Mouse (Mus musculus): ENCODE data around the gene Mocs2.
A peak's percentile ranks its signal among the peaks of the same experiment; 100 is the strongest.

The Mocs2 gene

DNA sequence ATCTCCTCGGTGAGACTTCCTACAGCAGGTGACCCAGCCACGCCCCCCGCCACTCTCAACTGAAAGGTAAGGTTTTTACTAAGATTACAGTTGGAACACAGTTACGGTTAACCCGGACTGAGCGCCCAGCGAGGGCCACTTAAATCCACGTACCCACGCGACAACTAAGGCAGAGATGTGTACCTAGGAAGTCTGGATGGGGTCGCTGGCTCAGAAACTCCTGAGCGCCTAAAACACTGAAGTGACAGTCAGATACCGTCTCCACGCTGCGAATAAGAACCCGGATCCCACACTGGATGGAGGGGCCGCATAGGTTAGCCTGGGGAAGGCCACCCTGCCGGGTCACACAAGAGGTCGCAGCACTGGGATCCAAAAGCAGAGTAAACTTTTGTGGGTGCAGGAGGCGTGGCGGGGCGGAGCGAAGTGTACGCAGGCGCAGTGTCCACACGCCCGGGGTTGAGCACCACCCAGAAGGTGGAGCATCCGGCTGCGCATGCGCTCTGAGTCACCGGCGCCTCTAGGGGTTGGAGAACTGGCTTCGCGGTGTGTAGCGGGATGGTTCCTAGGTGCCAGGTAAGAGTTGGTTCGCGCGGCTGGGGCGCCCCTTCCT is at the start of gene Mocs2:
Gene Mocs2 (plus strand): TSS at position 486 of the 610 bp plus-strand sequence.
- peak; percentile 88 to 98 for DNase-seq

DNA sequence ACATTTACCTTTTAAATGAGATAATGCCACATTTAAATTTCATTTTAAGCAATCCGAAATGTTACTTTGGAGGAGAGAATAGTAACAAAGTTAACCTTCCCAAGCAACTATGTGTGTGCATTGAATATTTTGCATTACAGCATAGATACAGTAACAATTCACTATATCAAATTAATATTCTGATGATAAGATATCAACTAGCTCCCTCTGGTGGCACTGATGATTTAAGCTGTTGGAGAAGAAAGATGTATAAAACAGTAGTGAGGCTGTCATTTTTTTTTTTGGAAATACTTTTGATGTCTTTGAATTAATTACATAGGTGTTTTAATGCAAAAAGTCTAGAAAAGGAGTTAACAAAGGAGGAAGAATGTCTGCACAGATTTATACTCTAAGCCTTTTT is 26.5 kb upstream of the Mocs2 start:
- DNase-seq: no peak

DNA sequence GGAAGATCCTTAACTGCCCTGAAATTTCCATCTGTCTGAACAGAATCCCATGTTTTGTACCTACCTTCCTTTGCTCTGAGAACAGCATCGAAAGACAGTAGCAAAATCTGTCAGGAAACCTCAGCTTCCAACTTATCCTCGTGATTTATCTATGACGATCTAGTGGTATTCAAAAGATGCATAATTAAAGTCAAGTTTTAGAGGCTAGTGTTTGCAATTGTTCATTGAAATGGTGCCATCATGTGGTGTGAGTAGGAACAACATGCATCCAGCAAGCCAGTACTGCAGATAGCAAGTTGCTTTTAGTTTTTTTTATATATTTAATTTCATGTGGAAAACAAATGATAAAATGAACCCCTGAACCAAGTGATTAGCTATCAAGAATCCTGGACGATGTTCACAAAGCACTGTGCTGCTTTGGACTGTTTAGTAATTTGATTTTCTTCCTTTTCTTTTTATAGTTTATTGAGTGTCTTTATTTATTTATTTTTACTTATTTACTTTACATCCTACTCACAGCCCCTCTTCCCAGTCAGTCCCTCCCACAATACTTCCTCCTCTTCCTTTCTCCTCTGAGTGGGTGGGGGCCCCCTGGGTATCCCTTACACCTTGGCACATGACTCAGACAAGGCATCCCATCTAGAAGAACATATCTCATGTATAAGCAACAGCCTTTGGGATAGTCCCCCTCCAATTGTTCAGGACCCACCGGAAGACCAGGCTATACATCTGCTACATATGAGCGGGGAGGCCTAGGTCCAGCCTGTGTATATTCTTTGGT is 24.6 kb upstream of the Mocs2 start:
- peak in 1 of 2 experiments; percentile 14 for DNase-seq

DNA sequence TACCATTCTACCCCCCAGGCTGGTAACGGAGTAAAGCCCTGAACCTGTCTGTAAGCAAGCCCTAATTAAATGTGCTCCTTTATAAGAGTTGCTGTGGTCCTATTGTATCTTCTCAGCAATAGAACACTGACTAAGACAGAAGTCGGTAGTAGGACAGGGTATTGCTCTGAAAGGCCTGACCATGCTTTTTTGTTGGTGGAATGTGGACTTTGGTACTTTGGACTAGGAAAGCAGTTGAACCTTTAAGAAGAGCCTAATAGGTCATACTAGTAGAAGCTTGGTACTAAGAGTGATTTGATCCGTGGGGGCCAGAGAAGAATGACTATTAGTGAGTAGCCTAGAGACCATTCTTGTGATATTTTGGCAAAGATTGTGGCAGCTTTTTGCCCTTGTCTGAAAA is 16.2 kb upstream of the Mocs2 start:
- DNase-seq: no peak

DNA sequence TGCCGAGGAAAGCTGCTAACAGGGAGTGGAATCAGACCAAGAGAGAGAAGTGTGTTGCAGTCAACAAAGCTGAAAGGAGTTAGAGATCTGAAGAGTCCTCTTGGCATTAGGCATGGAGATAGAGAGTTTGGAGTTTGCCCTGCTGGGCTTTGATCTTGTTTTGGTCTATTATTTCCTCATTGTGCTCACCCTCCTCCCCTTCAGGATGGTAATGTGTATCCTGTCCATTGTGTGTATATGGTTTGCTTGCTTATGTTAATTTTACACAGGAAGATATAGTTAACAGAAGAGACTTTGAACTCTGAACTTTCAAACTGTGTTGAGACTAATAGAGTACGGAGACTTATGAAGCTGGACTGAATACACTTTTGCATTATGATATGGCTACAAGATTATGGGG is 15.1 kb upstream of the Mocs2 start:
- DNase-seq: no peak

DNA sequence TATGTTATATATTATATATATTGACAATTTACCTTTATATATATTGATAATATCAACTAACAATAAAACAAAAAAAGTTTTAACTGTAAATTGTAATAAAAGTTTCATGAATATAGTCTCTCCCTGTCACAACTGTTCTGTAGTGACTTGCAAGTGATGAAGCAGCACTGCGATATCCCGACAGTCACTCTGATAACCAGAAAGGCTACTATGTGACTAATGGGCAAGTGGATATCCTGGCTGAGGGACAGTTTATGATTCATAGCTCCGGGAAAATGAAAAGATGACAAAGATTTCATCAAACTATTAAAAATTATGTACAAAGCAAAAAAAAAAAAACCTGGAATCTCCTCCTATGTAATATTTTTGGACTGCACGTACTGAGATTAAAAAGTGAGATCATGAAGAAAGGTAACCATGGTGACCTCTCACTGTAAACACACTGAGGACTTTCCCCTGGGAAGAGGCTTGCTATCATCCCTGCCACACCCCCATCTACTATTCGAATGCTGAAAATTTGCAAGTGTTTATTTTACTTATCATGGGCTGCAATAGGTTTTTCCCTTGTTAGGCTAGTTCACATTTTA is 8.3 kb upstream of the Mocs2 start:
- no peak for DNase-seq

DNA sequence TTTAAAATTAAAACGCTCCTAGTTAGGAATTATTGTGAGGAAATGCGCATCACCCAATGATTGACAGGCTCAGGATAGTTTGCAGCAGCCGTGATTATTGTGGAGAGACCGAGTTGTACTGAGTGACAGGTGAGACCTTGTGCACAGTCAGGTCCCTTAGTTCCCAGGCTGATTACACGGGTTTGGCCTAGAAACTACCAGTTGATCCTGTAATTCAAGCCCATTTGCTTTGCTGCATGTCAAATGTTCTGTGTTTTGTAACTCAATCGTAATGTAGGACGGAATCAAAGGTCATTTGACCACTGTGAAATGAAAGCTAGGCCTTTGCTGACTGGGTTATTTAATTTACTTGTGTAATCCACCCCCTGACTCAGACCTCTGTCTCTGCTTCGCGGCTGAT is 477 bp downstream of the Mocs2 start:
- no peak for DNase-seq

DNA sequence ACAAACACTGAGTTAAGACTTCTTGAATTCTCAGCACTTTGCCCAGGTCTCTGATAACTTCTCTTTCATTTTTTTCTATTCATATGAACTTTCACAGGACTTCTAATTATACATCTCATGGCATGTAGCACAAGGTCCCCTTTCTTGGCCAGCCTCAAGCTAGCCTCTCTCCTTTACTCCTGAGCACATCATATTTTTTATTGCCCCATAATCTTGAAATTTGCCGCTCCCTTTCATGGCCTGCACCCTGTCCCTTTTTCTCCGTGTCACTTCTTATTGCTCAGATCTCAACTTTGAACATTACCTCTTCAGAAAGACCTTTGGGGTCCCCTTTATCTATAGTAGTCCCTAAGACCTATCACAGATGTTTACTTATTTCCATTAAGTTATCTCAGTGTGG is 4.8 kb downstream of the Mocs2 start:
- DNase-seq: no peak

DNA sequence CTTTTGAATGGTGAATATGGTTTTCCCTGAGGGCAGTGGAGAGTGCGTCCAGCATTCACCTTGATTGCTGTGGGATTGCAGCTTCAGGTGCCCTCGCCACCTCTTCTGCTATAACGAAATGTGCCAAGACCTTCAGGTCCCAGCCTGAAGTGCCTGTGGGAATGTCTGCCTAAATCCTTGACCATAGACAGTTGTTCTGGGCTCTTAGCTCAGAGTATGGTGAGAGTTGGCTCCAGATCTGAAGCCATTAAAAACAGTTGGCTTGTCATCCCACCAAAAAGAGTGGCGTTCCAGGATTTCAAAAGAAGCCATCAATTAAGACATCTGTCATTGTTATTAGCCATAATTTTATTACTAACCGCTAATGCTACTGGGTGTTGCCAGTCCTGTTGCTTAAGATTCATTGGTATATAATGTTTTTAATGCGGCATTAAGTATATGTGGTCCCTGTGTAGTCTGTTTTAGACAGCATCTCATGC is 7.4 kb downstream of the Mocs2 start:
- DNase-seq: no peak

DNA sequence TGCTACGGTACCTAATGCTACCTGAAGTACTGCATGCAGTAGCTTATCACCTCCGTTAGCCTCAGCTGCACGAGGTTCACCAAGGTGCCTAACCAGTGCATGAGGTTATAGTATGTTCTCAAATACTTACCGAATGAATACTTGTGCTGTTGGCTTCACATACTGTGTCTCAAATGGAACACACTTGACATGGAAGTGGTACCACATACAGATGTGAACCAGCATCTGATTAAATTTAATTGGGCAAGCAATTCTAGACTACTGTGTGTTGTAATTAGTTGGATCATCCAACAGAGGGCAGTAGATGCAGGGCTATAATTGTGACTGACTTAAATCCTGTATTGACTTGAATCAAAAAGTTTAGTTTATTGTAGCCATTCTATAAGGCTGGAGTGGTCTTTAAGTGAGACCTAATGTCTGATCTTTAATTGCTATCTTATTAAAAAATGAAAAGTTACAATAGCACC is 13.4 kb downstream of the Mocs2 start:
- DNase-seq: no peak

DNA sequence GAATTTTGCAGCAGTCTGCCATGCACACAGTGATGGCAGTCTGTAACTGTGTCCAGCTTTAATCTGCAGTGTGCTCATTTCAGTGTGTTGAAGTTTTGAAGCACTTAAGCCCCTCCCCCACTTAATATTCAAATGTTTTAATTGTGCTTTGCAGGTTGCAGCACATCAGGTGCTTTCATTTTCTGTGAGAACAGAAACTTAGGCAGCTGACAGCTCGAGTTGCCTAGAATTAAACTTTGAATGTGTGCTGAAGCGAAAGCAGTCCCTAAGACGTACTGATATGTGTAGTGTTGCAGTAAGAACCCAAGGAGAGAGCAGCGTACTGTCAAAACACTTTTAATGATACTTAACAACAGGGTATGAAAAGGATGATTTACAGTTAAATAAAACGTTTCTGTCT is 14.7 kb downstream of the Mocs2 start:
- DNase-seq: no peak

DNA sequence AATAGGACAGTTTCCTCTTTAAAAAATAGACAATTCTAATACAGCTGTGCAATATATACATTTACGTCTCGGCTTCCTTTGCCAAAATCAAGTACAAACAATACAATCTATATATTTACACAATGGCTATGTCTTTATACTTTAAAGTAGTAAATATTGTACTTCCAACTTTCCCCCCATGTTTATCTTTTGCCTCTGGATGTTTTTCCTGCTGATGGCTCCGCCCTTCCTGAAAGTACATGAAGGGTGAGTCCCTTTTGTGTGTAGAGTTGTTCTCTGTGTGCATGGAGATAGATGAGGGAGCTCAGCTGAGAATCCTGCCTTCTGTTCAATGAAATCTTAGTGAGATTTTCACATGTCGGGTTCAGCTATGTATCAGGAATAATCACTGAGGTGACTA is 15.3 kb downstream of the Mocs2 start:
- no peak for DNase-seq

DNA sequence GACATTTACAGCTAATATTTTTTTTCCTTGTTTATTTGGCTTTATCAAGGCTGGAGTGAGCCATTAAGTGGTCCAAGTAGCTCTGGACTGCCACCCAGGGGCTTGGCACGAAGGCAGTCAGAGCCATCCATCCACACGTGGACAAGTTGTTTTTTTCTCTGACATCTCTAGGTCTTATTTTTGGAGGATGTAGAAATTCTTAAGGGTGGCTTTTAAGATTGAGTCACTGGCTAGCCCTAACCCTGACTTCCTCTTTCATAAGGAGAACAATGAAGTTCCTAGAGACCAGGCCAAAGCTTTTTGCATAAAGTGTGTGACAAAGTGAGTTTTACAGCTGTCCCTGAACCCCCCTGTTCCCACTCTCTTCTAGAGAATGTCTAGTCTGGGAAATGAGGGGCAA is 16.5 kb downstream of the Mocs2 start:
- DNase-seq: no peak

DNA sequence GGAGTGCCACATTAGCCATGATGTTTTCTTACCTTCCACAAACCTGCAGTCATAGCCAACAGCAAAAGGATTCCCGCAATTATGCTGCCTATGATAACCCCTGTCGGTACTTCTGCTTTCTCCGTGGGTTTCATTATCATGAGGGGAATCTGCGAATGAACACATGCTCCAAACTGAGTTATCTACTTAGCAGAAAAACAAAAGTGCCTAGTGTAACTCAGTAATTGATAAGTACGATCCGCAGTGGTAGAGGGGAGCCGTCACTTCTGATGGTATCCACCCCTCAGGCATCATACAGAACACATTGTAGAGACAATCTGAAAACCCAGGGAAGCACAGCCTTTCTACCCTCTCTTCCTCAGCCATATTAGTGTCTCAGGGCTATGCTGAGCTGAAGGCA is 19.0 kb downstream of the Mocs2 start:
- DNase-seq: no peak

DNA sequence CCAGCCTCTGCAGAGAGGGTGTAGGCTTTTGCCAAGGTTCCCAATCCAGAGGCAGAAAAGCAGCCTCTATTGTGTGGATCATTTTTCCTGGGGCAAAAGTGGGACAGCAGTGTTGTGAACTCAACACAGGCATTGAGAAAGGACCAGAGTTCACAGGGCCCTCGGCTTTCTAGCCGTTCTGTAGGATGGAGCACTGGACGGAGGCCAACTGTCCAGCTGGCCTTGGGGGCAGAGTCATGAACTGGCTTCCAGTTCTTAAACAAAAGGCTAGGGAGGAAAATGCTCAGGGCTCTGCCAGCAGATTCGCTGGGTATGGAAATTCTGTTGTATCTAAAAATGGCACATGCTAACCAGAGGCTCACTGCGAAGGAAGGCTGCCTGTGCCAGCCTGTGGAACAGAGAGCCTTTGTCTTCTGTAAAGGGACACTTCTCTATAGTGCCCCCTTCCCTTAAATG is 20.5 kb downstream of the Mocs2 start:
- DNase-seq: no peak

DNA sequence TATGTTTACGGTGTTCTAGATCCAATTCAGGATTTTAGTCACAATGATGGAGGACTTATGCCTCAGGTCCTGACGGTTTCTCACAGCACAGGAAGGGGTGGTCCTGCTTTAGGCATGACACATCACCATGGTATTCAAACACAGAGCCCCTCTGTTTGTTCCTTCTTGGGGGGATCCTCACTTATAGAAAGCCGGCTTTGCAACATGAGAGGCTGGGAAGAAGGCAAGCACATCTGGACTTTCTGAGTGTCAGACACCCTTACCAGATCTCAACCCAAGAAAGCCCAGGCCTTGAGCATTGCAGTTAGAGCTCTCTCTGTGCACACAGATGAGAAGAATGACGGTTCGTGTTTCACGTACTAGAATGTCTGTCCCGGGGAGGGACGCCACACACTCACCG is 21.1 kb downstream of the Mocs2 start:
- no peak for DNase-seq

DNA sequence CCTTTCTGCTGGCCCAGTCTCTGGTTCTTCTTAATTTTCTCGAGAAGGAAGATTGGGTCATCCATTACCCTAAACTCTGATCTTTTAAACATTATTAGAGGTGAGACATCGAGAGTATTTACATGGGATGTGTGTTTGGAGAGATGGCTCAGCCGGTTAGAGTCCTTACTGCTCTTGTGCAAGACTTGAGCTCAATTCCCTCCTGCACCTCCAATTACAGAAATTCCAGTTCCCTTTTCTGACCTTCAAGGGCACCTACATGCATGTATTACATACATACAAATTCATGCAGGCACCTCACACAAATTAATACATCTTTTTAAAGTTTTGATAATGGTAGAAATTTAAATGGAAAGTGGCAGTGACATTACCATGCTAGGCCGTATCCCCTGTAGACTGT is 22.5 kb downstream of the Mocs2 start:
- no peak for DNase-seq

DNA sequence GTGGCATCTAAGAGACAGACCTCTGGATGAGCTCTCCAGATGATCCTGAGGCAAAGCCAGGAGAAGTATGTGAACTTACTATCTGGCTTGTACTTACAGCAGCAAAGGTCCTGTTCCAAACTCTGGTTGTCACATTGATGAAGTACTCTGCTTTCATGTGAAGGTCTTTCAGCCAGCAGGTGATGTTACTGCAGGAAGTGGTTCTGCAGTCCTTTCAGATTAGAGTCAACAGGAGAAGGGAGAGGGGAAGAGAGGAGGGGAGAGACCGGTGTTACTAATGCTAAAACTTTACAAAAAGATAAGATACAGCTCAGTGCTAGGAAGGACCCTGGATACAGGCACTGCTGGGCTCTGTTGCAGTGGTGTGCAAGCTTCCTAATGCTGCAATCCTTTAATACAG is 25.3 kb downstream of the Mocs2 start:
- DNase-seq: no peak

DNA sequence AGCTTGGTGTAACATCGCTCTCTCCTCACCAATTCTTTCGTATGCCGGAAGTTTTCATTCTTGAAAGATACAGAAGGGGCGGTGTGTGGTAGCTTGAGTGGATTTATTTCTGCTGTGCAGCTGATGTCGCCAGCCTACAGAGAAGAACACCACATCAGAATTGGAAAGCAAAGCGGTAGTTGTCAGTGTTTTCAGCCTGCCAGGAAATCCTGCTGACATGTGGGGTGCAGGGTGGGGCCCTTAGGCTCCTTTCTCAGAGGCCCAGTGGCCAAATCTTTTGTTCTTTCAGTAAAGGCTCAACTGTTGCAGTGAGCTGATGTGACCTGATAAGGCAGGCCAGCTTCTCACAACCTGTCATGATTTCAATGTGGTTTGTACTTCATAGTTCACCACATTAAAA is 27.8 kb downstream of the Mocs2 start:
- peak in 1 of 2 experiments; percentile 14 for DNase-seq

DNA sequence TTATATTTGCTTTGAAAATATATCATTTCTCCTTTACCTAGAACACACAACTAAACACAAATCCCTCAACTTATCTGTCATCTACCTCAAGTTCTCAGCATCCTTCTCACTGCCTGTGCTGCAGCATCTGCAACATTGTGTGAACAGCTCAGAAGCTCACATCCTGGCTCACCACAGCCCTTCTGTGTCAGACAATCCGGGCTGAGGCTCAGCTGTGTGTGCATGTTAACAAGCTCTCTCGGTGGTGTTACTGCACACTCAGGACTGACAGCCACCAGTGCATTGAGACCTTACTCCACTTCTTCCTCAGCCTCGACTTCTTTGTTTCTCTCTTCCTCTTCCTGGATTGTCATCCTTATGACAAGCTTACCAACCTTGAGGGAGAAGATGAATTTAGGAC is 30.9 kb downstream of the Mocs2 start:
- no peak for DNase-seq

DNA sequence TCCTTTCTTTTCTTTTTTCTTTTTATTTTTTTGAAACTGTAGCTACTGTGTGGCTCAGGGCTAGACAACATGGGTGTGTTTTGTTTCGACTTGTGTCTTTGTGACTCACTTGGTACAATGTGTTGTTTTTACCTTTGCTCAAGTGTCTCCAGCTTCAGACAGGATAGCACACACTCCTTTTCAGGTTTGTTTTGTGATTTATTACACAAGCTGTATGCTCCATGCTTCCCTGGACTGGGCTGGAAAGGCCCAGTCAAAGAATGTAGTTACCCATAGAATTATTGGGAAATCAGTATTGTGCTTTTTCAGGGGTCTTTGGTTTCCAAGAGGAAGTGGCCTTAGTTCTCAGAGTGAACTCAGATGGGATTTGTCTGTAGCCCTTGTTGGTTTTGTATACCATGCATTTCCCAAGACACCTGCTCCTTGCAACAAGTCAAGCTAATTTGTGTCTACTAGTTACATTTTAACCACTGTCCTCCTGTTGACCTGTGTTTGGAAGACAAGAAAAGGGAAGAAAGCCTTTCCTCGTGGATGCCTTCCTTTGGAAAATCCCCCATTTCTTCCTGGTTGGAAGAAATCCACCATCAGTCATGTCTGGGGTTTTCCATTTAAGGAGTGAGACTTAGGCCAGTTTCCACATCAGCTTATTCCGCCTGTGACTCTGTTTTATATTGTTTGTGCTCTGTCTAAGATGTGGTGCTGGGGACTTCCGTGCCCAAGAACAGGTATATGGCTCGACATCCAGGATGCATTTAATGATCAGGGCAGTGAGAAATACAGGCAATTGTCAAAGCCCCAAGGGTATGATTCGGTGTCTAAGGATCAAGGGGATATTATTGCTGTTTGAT is 34.5 kb downstream of the Mocs2 start:
- no peak for DNase-seq

DNA sequence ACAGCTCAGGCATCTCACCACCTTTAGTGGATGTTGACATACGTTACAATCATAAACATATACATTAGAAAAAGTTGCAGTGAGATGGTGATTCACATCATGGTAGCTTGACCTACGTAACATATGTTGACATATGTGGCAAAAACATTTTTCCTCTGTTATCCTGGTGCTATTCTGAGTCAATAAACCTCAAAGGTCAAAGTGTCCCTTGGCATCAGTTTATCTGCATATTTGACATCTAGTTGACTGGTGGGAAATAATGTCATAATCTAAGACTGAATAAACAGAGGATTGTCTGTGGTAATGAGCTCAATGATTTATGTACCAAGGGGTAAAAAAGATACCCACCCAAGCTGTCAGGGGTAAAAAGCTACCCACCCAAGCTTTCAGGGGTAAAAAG is 35.1 kb downstream of the Mocs2 start:
- no peak for DNase-seq

DNA sequence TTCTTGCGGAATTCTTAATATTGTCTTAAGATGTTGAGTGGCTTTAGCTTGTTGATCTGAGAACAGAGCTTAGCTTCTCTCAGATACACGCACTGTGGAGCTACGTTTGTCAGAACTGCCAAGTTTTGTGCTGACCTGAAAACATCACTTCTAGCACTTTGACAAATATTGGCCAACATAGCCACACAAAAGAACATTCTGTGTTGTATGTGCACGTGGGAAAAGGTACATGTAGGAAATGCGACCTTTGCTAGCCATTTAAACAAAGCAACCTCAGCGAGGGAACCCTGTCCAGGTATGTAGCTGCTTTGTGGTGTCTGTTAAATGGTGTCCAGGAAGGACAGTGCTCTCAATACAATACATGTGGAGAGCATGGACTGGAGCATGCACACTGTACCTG is 36.0 kb downstream of the Mocs2 start:
- DNase-seq: no peak

All from spleen, adult 18-20 months (tissue).